Mouse (Mus musculus): Measurements from ENCODE around the gene Allc. TPM values are rescaled to one million over a fixed set of nuclear protein-coding genes. Genes with fewer than 3 reads are reported as not detected.
A peak's percentile ranks its signal among the peaks of the same experiment; 100 is the strongest.

Gene Allc
- polyA plus RNA-seq, 1 experiment: not detected

DNA sequence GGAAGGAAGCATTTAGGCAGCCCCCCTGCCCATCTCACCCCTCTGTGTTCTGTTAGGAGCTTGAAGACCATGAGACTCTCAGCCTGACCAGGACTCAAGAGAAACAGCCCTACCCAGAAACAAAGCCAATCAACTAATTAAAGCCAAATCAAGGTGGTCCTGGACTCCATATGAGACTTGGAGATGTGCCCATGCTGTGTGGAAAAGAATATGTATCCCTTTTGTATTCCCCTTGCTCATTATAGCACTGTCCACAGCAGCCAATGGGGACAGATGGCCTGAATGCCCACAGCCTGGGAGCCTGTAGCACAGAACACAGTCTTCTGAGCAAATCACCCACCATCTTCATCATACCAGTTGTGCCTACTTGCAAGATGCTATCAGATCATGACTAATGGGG is 14.5 kb upstream of the Allc start:
- Histone ChIP-seq H3K27ac (ENCODE audit: insufficient read depth, low read depth, low read length) (no peak overlapping the region), H3K4me1 (ENCODE audit: control insufficient read depth, insufficient read depth, low read length) (no peaks in the 10 kb centered on the region), H3K4me3 (ENCODE audit: insufficient read depth, low read depth, low read length) (no peak overlapping the region)
- TF ChIP-seq CTCF (IDR thresholded peaks at IDR 0.05; ENCODE audit: insufficient read depth, low read depth, low read length) (no peak), POLR2A (IDR thresholded peaks at IDR 0.05; ENCODE audit: insufficient read depth, low read depth, low read length) (no peak)

- TF ChIP-seq CTCF (IDR thresholded peaks at IDR 0.05; ENCODE audit: insufficient read depth, low read depth, low read length) (no peak), POLR2A (IDR thresholded peaks at IDR 0.05; ENCODE audit: insufficient read depth, low read depth, low read length) (no peak)
- Histone ChIP-seq H3K4me3 (ENCODE audit: insufficient read depth, low read depth, low read length) (no peak overlapping the region), H3K4me1 (ENCODE audit: control insufficient read depth, insufficient read depth, low read length) (peaks cover 16% of the 10 kb centered on the region), H3K27ac (ENCODE audit: insufficient read depth, low read depth, low read length) (no peak overlapping the region)
- WGBS: 66% methylated on average over 13 of the region's 13 CpGs
Measured at GRCm38 (mm10) chr12:28590428-28590827, 8.1 kb upstream of the Allc start.

DNA sequence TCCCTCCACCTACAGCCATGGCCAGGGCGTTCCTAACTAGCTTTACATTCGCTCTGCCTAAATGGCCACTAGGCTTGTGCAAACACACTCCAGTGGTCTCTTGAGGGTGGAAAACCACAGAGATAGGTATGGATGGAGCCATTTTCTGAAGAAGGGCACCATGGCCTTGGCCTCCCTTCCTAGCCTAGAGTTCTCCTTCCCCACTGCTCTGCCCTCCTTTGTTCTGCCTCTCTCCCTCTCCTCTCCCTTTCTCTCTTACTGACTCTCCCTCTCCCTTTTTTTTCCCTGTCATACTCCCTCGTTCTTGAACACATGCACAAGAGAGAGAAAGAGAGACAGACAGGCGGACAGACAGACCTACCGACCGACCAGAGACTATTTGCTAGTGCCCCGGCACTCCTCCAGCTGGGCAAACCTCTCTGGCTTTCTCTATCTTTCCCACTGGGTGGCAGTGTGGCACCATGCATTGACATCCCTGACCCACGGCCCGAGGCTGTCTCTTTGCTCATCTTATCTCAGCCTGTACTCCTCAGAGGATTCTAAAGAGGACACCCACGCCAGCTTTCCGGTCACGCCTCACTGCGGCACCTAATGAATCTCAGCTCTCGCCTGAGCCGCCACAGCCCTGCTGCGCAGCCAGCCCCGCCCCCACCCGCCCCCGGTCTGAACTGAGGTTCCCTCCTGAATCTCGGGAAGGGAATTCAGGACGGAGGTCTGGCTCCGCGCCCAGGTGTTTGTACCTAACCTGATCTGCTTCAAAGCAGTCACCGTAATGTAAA is 7.0 kb upstream of the Allc start:
- H3K4me1 ChIP-seq (ENCODE audit: control insufficient read depth, insufficient read depth, low read length): peaks cover 16% of the 10 kb centered on the region

GRCm38 (mm10) chr12:28587949-28588348 is 5.6 kb upstream of the Allc start:
- WGBS: 40% methylated on average over 6 of the region's 6 CpGs
- H3K4me3 ChIP-seq (ENCODE audit: insufficient read depth, low read depth, low read length): no peak overlapping the region
- H3K27ac ChIP-seq (ENCODE audit: insufficient read depth, low read depth, low read length): 0 out of 2 replicates have a peak overlapping the region, but pooled peaks have one; percentile 25
- no peak for TF ChIP-seq CTCF (IDR thresholded peaks at IDR 0.05; ENCODE audit: insufficient read depth, low read depth, low read length)
- peaks cover 19% of the 10 kb centered on the region for H3K4me1 ChIP-seq (ENCODE audit: control insufficient read depth, insufficient read depth, low read length)

More for the DNA sequence above, 7.0 kb upstream of the Allc start:
- H3K27ac ChIP-seq (ENCODE audit: insufficient read depth, low read depth, low read length): peak overlapping the region; percentile 43; the same call in 1 of the 2 replicates
- TF ChIP-seq CTCF (IDR thresholded peaks at IDR 0.05; ENCODE audit: insufficient read depth, low read depth, low read length) (peak; percentile 79), POLR2A (IDR thresholded peaks at IDR 0.05; ENCODE audit: insufficient read depth, low read depth, low read length) (no peak)
- peak overlapping the region; percentile 22 for H3K4me3 ChIP-seq (ENCODE audit: insufficient read depth, low read depth, low read length)
- 9% methylated on average over 24 of the region's 24 CpGs for WGBS

- no peak for TF ChIP-seq CTCF (IDR thresholded peaks at IDR 0.05; ENCODE audit: insufficient read depth, low read depth, low read length)
- no peak for TF ChIP-seq POLR2A (IDR thresholded peaks at IDR 0.05; ENCODE audit: insufficient read depth, low read depth, low read length)
Measured at GRCm38 (mm10) chr12:28584036-28584435, 1.7 kb upstream of the Allc start.

GRCm38 (mm10) chr12:28579132-28579531 is 3.2 kb downstream of the Allc start:
- no peak overlapping the region for H3K4me3 ChIP-seq (ENCODE audit: insufficient read depth, low read depth, low read length)
- TF ChIP-seq CTCF (IDR thresholded peaks at IDR 0.05; ENCODE audit: insufficient read depth, low read depth, low read length) (0 out of 2 replicates have a peak, but pooled peaks have one; percentile 12), POLR2A (IDR thresholded peaks at IDR 0.05; ENCODE audit: insufficient read depth, low read depth, low read length) (no peak)
- 47% methylated on average over 4 of the region's 4 CpGs for WGBS

More at GRCm38 (mm10) chr12:28584036-28584435, 1.7 kb upstream of the Allc start:
- Histone ChIP-seq H3K27ac (ENCODE audit: insufficient read depth, low read depth, low read length) (no peak overlapping the region), H3K4me1 (ENCODE audit: control insufficient read depth, insufficient read depth, low read length) (peaks cover 14% of the 10 kb centered on the region), H3K4me3 (ENCODE audit: insufficient read depth, low read depth, low read length) (no peak overlapping the region)
- 42% methylated on average over 3 of the region's 3 CpGs for WGBS

GRCm38 (mm10) chr12:28578147-28578546 is 4.2 kb downstream of the Allc start:
- TF ChIP-seq POLR2A (IDR thresholded peaks at IDR 0.05; ENCODE audit: insufficient read depth, low read depth, low read length): no peak
- TF ChIP-seq CTCF (IDR thresholded peaks at IDR 0.05; ENCODE audit: insufficient read depth, low read depth, low read length): no peak
- no peak overlapping the region for H3K4me3 ChIP-seq (ENCODE audit: insufficient read depth, low read depth, low read length)
- WGBS: 92% methylated on average over 3 of the region's 3 CpGs

More at GRCm38 (mm10) chr12:28579132-28579531, 3.2 kb downstream of the Allc start:
- peaks cover 8% of the 10 kb centered on the region for H3K4me1 ChIP-seq (ENCODE audit: control insufficient read depth, insufficient read depth, low read length)
- H3K27ac ChIP-seq (ENCODE audit: insufficient read depth, low read depth, low read length): no peak overlapping the region

GRCm38 (mm10) chr12:28575366-28576070 is 6.8 kb downstream of the Allc start:
- H3K4me1 ChIP-seq (ENCODE audit: control insufficient read depth, insufficient read depth, low read length): peaks cover 7% of the 10 kb centered on the region
- no peak overlapping the region for H3K27ac ChIP-seq (ENCODE audit: insufficient read depth, low read depth, low read length)
- H3K4me3 ChIP-seq (ENCODE audit: insufficient read depth, low read depth, low read length): no peak overlapping the region
- TF ChIP-seq CTCF (IDR thresholded peaks at IDR 0.05; ENCODE audit: insufficient read depth, low read depth, low read length): no peak
- 58% methylated on average over 6 of the region's 6 CpGs for WGBS

More at GRCm38 (mm10) chr12:28578147-28578546, 4.2 kb downstream of the Allc start:
- H3K4me1 ChIP-seq (ENCODE audit: control insufficient read depth, insufficient read depth, low read length): peaks cover 7% of the 10 kb centered on the region
- H3K27ac ChIP-seq (ENCODE audit: insufficient read depth, low read depth, low read length): no peak overlapping the region

DNA sequence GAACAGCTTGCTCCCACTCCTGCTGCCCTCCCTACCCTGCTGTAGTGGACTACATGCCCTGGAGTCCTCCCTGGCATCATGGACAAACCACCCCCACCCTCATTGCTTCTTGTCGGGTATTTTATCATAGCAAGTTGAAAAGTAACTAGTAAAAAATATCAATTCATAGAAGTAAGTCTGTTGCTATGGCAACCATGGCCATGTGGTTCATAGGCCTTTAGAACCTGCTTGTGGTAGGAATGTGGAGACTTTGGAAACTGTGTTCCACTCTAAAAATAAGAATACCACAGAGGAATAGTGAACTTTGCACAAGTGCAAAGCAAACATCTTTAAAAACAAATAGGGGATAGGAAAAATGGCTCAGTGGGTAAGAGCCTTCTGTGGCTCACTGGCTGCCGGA is 10.1 kb downstream of the Allc start:
- 74% methylated on average over 2 of the region's 2 CpGs for WGBS
- Histone ChIP-seq H3K27ac (ENCODE audit: insufficient read depth, low read depth, low read length) (no peak overlapping the region), H3K4me3 (ENCODE audit: insufficient read depth, low read depth, low read length) (no peak overlapping the region), H3K4me1 (ENCODE audit: control insufficient read depth, insufficient read depth, low read length) (peaks cover 7% of the 10 kb centered on the region)
- no peak for TF ChIP-seq POLR2A (IDR thresholded peaks at IDR 0.05; ENCODE audit: insufficient read depth, low read depth, low read length)
- TF ChIP-seq CTCF (IDR thresholded peaks at IDR 0.05; ENCODE audit: insufficient read depth, low read depth, low read length): no peak
